Mouse (Mus musculus): ENCODE data around the gene Gm20388. TPM values are rescaled to one million over a fixed set of nuclear protein-coding genes. Genes with fewer than 3 reads are reported as not detected.

The Gm20388 gene
- polyA plus RNA-seq, 1 experiment, result 0.36 TPM

- H3K9me3 ChIP-seq (ENCODE audit: control insufficient read depth, low read length), result no peaks in the 10 kb centered on the region
- H3K36me3 ChIP-seq (ENCODE audit: control insufficient read depth), result peaks cover 21% of the 10 kb centered on the region
- TF ChIP-seq GATA1 (IDR thresholded peaks at IDR 0.05; ENCODE audit: low read length) (no peak), TAL1 (IDR thresholded peaks at IDR 0.05; ENCODE audit: low read length) (no peak)
- H3K27me3 ChIP-seq (ENCODE audit: control insufficient read depth), result peaks cover 4% of the 10 kb centered on the region; the same call in 1 of the 2 replicates
- no peaks in the 10 kb centered on the region for H3K4me1 ChIP-seq (ENCODE audit: control insufficient read depth)
- H3K4me3 ChIP-seq (replicated peaks), result no peak overlapping the region
Measured at GRCm38 (mm10) chr8:120078080-120078479, 167.4 kb downstream of the Gm20388 start.

- peaks cover 4% of the 10 kb centered on the region; the same call in 1 of the 2 replicates for H3K27me3 ChIP-seq (ENCODE audit: control insufficient read depth)
- TF ChIP-seq TAL1 (IDR thresholded peaks at IDR 0.05; ENCODE audit: low read length), result no peak
- TF ChIP-seq GATA1 (IDR thresholded peaks at IDR 0.05; ENCODE audit: low read length), result no peak
- no peak overlapping the region for H3K4me3 ChIP-seq (replicated peaks)
- H3K4me1 ChIP-seq (ENCODE audit: control insufficient read depth), result no peaks in the 10 kb centered on the region
- H3K36me3 ChIP-seq (ENCODE audit: control insufficient read depth), result peaks cover 30% of the 10 kb centered on the region
- H3K9me3 ChIP-seq (ENCODE audit: control insufficient read depth, low read length), result no peaks in the 10 kb centered on the region
Measured at GRCm38 (mm10) chr8:120079361-120079760, 168.7 kb downstream of the Gm20388 start.

- no peak for TF ChIP-seq GATA1 (IDR thresholded peaks at IDR 0.05; ENCODE audit: low read length)
- TF ChIP-seq TAL1 (IDR thresholded peaks at IDR 0.05; ENCODE audit: low read length), result no peak
- H3K4me1 ChIP-seq (ENCODE audit: control insufficient read depth), result no peaks in the 10 kb centered on the region
- H3K27me3 ChIP-seq (ENCODE audit: control insufficient read depth), result no peaks in the 10 kb centered on the region
- no peak overlapping the region for H3K4me3 ChIP-seq (replicated peaks)
- H3K36me3 ChIP-seq (ENCODE audit: control insufficient read depth), result peaks cover 67% of the 10 kb centered on the region
- H3K9me3 ChIP-seq (ENCODE audit: control insufficient read depth, low read length), result no peaks in the 10 kb centered on the region
Measured at GRCm38 (mm10) chr8:120083261-120083660, 172.6 kb downstream of the Gm20388 start.

GRCm38 (mm10) chr8:120084783-120085182, 174.1 kb downstream of the Gm20388 start:
- Histone ChIP-seq H3K4me3 (replicated peaks) (no peak overlapping the region), H3K9me3 (ENCODE audit: control insufficient read depth, low read length) (no peaks in the 10 kb centered on the region), H3K27me3 (ENCODE audit: control insufficient read depth) (no peaks in the 10 kb centered on the region), H3K36me3 (ENCODE audit: control insufficient read depth) (peaks cover 76% of the 10 kb centered on the region), H3K4me1 (ENCODE audit: control insufficient read depth) (no peaks in the 10 kb centered on the region)
- TF ChIP-seq GATA1 (IDR thresholded peaks at IDR 0.05; ENCODE audit: low read length) (no peak), TAL1 (IDR thresholded peaks at IDR 0.05; ENCODE audit: low read length) (no peak)

GRCm38 (mm10) chr8:120089511-120089910, 178.9 kb downstream of the Gm20388 start:
- peaks cover 5% of the 10 kb centered on the region for H3K9me3 ChIP-seq (ENCODE audit: control insufficient read depth, low read length)
- no peaks in the 10 kb centered on the region for H3K27me3 ChIP-seq (ENCODE audit: control insufficient read depth)
- no peak for TF ChIP-seq GATA1 (IDR thresholded peaks at IDR 0.05; ENCODE audit: low read length)
- H3K36me3 ChIP-seq (ENCODE audit: control insufficient read depth), result peaks cover 90% of the 10 kb centered on the region
- H3K4me3 ChIP-seq (replicated peaks), result no peak overlapping the region
- peaks cover 6% of the 10 kb centered on the region for H3K4me1 ChIP-seq (ENCODE audit: control insufficient read depth)

- TF ChIP-seq GATA1 (IDR thresholded peaks at IDR 0.05; ENCODE audit: low read length) (no peak), TAL1 (IDR thresholded peaks at IDR 0.05; ENCODE audit: low read length) (no peak)
- Histone ChIP-seq H3K36me3 (ENCODE audit: control insufficient read depth) (peaks cover 85% of the 10 kb centered on the region), H3K27me3 (ENCODE audit: control insufficient read depth) (no peaks in the 10 kb centered on the region), H3K4me1 (ENCODE audit: control insufficient read depth) (peaks cover 17% of the 10 kb centered on the region), H3K9me3 (ENCODE audit: control insufficient read depth, low read length) (peaks cover 5% of the 10 kb centered on the region), H3K4me3 (replicated peaks) (no peak overlapping the region)
Measured at GRCm38 (mm10) chr8:120091032-120091431, 180.4 kb downstream of the Gm20388 start.

- Histone ChIP-seq H3K4me1 (ENCODE audit: control insufficient read depth) (peaks cover 31% of the 10 kb centered on the region), H3K27me3 (ENCODE audit: control insufficient read depth) (no peaks in the 10 kb centered on the region), H3K9me3 (ENCODE audit: control insufficient read depth, low read length) (peaks cover 5% of the 10 kb centered on the region), H3K36me3 (ENCODE audit: control insufficient read depth) (peaks cover 70% of the 10 kb centered on the region), H3K4me3 (replicated peaks) (no peak overlapping the region)
- TF ChIP-seq TAL1 (IDR thresholded peaks at IDR 0.05; ENCODE audit: low read length) (no peak), GATA1 (IDR thresholded peaks at IDR 0.05; ENCODE audit: low read length) (no peak)
Measured at GRCm38 (mm10) chr8:120093103-120093502, 182.5 kb downstream of the Gm20388 start.

GRCm38 (mm10) chr8:120094801-120095200, 184.2 kb downstream of the Gm20388 start:
- Histone ChIP-seq H3K4me3 (replicated peaks) (no peak overlapping the region), H3K9me3 (ENCODE audit: control insufficient read depth, low read length) (peaks cover 5% of the 10 kb centered on the region), H3K4me1 (ENCODE audit: control insufficient read depth) (peaks cover 36% of the 10 kb centered on the region), H3K27me3 (ENCODE audit: control insufficient read depth) (no peaks in the 10 kb centered on the region), H3K36me3 (ENCODE audit: control insufficient read depth) (peaks cover 60% of the 10 kb centered on the region)
- TF ChIP-seq TAL1 (IDR thresholded peaks at IDR 0.05; ENCODE audit: low read length) (no peak), GATA1 (IDR thresholded peaks at IDR 0.05; ENCODE audit: low read length) (peak; percentile 13; the same call in 1 of the 2 replicates)

GRCm38 (mm10) chr8:120096486-120096885, 185.8 kb downstream of the Gm20388 start:
- TF ChIP-seq GATA1 (IDR thresholded peaks at IDR 0.05; ENCODE audit: low read length) (no peak), TAL1 (IDR thresholded peaks at IDR 0.05; ENCODE audit: low read length) (no peak)
- H3K4me1 ChIP-seq (ENCODE audit: control insufficient read depth), result peaks cover 48% of the 10 kb centered on the region
- peaks cover 5% of the 10 kb centered on the region for H3K9me3 ChIP-seq (ENCODE audit: control insufficient read depth, low read length)
- no peaks in the 10 kb centered on the region for H3K27me3 ChIP-seq (ENCODE audit: control insufficient read depth)
- no peak overlapping the region for H3K4me3 ChIP-seq (replicated peaks)
- H3K36me3 ChIP-seq (ENCODE audit: control insufficient read depth), result peaks cover 45% of the 10 kb centered on the region

All from erythroblast, embryonic 14.5 days (primary cell).